Mouse (Mus musculus) embryonic fibroblast, embryonic 13.5 days (primary cell): ENCODE results near the gene Gnat2. TPM values are rescaled to one million over a fixed set of nuclear protein-coding genes. Genes with fewer than 3 reads are reported as not detected.

ENCODE experiments used
- H3K27ac ChIP-seq: 2 replicates; pipeline ENCODE4 v1.5.1; 2012; ENCODE audit warnings: low read length, control low read depth, inconsistent platforms; ENCODE audit not compliant: insufficient read depth
- H3K4me1 ChIP-seq: 2 replicates; pipeline ENCODE4 v1.6.1; 2011; ENCODE audit warnings: low read length; ENCODE audit not compliant: control insufficient read depth, insufficient read depth
- H3K4me3 ChIP-seq: 2 replicates; pipeline ENCODE4 v1.5.1; 2011; ENCODE audit warnings: mild to moderate bottlenecking, control low read depth, low read length; ENCODE audit not compliant: insufficient read depth
- CTCF ChIP-seq: IDR thresholded peaks from 2 replicates; pipeline ENCODE4 v1.5.1; 2011; ENCODE audit warnings: mild to moderate bottlenecking, control low read depth, low read length, moderate library complexity, borderline replicate concordance; ENCODE audit not compliant: insufficient read depth
- POLR2A ChIP-seq: IDR thresholded peaks from 2 replicates; pipeline ENCODE4 v1.6.1; 2011; ENCODE audit warnings: low read depth, mild to moderate bottlenecking, control low read depth, low read length, moderate library complexity
- polyA plus RNA-seq: library from polyadenylated mRNA; stranded (reverse); fragments of >200 nt; gene quantifications from 2 replicates; pipeline ENCODE4 v1.2.4, GENCODE M21; 2011; ENCODE audit warnings: low read depth; ENCODE audit not compliant: missing spikeins, insufficient read length

Gnat2 gene
- polyA plus RNA-seq, 1 experiment = 1.0 TPM

DNA sequence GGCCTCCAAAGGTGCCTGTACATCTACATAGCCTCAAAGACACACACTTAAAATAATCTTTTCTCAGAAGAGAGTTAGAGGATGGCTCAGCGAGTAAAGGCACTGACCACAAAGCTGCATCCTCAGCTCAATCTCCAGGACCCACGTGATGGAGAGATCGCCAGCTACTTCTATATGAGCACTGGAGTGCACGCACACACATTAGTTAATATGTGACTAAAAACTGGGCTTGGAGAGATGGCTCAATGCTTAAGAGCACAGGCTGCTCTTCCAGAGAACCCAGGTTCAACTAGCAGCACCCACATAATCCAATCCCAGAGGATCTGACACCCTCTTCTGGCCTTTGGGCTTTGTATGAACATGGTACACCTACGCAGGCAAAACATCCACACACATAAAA is 38.6 kb downstream of the Gnat2 start:
- H3K4me1 ChIP-seq = peaks cover 9% of the 10 kb centered on the region
- no peak overlapping the region for H3K27ac ChIP-seq
- no peak for TF ChIP-seq POLR2A
- TF ChIP-seq CTCF = no peak
- H3K4me3 ChIP-seq = no peak overlapping the region

DNA sequence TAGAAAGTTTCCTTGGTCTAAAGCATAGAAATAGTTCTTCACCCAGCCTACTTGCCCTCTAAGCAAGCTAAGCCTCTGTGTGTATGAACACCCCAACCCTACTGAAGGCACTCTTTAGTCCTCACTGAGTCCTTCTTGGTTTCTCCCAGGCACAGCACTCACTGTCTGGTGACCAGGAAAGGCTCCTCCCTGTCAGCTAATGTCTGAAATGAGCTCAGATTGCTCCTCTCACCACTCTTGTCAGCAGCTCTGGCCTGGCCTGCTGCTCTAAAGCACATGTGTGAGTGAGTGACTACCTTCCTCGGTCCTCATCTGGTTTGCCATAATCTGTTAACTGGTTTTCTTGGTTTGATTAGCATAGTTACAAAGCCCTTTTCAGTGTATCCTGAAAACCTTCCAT is 39.2 kb downstream of the Gnat2 start:
- Histone ChIP-seq H3K4me3 (no peak overlapping the region), H3K27ac (no peak overlapping the region), H3K4me1 (peaks cover 9% of the 10 kb centered on the region)
- TF ChIP-seq POLR2A (no peak), CTCF (no peak)

DNA sequence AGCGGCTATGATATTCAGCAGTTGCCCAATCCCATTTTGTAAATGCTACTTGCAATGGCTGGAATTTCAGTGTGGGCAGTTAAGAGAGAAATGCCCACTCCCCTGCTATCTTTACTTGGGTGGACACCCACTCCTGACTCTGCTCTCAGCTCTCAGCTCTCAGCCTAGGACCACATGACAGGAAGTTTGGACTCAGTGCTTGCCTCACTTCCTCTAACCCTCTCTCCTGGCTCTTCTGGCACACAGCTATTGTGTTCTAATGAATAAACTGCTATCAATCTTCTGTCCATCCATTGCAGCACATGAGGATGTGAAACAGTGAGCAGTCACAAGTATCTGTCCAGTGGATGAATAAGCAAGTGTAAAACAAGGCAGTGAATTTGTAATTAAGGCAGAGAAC is 39.9 kb downstream of the Gnat2 start:
- Histone ChIP-seq H3K4me1 (peaks cover 9% of the 10 kb centered on the region), H3K27ac (no peak overlapping the region), H3K4me3 (no peak overlapping the region)
- TF ChIP-seq POLR2A (no peak), CTCF (no peak)

DNA sequence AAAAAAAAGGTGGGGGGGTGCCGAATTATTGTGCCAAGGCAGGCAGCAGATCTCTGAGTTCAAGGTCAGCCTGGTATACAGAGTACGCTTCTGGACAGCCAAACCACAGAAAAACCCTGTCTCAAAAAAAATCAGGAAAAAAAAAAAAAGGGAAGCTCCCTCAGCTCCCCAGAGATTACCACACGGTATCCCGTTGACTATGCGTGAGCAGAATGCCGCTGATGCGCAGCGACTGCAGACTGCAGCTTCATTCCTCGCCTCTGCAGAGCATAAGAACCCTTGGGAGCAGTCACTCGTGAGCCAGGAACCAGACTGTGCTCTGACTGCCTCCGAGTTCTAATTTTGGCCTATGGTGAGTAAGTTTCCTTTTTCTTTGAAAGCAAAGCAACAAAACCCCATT is 42.1 kb downstream of the Gnat2 start:
- H3K4me3 ChIP-seq = no peak overlapping the region
- H3K27ac ChIP-seq = no peak overlapping the region
- peaks cover 2% of the 10 kb centered on the region; the same call in 1 of the 2 replicates for H3K4me1 ChIP-seq
- TF ChIP-seq CTCF (no peak), POLR2A (no peak)

DNA sequence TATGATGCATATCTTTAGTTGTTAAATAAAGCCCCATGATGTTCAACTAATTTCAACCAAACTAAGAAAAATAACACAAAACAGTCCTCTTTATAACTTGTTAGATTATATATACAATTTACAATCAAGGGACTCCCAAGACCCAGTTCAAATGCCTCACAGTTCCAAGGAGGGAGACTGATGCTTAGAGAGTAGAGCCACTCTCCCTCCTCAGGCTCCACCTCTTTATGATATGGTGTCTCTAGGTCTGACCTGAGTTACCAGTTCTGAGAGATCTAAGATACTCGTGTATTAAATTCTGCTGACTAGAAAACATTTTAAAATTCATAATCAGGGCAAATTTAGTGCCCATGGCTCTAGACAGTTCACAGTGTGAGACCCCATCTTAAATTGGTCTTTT is 46.5 kb downstream of the Gnat2 start:
- TF ChIP-seq POLR2A (no peak), CTCF (no peak)
- no peak overlapping the region for H3K4me3 ChIP-seq
- no peak overlapping the region for H3K27ac ChIP-seq
- peaks cover 2% of the 10 kb centered on the region; the same call in 1 of the 2 replicates for H3K4me1 ChIP-seq

DNA sequence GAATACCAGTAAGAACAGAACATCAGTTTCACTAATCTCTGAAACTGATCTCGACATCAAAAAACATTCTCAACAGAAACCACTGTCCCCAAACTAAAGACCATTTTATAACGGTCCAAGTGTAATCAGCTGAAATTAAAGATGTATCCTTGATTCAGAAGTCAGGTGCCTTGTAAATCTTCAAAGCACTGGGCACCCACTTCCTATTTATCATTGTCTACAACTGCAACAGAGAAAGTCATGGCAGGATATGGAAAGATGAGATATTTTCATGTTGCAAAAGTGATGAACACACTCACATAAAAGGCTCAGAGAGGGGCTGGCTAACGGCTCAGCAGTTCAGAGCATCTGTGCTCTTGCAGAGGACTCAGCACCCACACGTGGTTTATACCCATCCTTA is 48.2 kb downstream of the Gnat2 start:
- TF ChIP-seq CTCF (no peak), POLR2A (no peak)
- no peak overlapping the region for H3K27ac ChIP-seq
- peaks cover 2% of the 10 kb centered on the region; the same call in 1 of the 2 replicates for H3K4me1 ChIP-seq
- H3K4me3 ChIP-seq = no peak overlapping the region

DNA sequence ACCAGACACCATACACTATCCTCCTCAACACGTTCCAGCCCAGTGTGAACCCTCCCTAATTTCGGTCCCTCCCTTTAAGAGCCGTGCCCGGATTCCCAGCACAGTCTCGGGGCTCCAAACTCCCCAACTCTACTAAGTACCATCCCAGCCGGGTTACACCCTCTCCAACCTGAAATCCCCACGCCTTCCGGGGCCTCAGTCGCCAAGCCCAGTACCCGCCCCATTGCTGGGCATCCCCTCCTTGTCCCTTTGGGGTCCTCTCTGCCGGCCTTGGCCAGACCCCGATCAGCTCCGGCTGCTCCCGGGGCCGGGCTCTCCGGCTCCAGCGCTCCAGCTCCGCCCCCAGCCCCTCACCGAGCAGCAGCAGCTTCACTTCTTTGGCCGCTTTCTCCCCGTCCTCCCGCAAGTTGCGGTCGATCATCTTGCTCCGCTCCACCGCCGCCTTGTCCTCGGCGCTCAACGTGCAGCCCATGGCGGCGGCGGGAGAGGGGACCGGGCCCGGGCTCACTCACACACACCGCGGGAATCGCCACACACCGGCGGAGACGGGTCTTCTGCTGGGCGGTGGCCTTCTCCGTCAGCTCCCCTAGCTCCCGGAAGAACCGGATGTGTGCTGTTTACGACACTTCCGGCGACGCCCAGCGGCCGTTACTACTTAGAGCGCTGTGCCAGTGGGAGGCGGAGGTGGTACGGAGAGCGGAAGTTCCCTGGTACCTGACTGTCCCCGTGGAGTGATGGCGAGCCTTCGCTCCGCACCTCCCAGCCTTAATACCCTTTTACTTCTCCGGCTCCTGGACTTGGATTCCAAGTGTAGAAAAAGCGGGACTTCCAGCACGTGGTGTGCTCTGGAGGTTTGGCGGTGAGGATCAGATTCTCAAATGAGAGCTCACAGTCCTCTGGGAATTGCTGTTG is 53.2 kb downstream of the Gnat2 start, which contains the start of gene Gnai3:
Gene Gnai3, minus strand, starts transcription at position 613 of the 912 bp plus-strand sequence.
- peak; percentile 91 for TF ChIP-seq POLR2A
- no peak for TF ChIP-seq CTCF
- peak within 1 kb of the TSS; percentile 75 for H3K4me3 ChIP-seq
- peak within 1 kb of the TSS; percentile 69 for H3K27ac ChIP-seq
- H3K4me1 ChIP-seq = peaks cover 8% of the 10 kb centered on the region; the same call in 1 of the 2 replicates

DNA sequence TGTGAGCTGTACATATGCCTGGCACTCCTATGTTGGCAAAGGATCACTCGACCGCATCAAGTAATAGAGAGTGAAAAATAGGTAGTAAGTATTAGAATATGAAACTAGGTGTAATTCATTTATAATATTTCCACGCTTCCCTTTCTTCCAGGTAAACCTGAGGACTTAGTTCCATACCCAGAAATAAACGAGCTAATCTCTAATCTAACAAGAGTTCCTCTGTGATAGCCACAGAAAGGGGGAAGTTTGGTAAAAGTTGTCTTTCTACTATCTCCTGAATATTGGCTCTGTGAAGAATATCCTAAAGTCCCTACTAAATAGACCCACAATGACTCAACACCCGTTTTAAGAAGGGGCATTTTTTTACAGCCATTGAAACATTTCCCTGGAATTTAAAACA is 54.1 kb downstream of the Gnat2 start:
- 0 out of 2 replicates have a peak, but pooled peaks have one; percentile 9 for TF ChIP-seq POLR2A
- no peak for TF ChIP-seq CTCF
- Histone ChIP-seq H3K4me3 (peak overlapping the region; percentile 57), H3K27ac (peak overlapping the region; percentile 1), H3K4me1 (peaks cover 8% of the 10 kb centered on the region; the same call in 1 of the 2 replicates)

DNA sequence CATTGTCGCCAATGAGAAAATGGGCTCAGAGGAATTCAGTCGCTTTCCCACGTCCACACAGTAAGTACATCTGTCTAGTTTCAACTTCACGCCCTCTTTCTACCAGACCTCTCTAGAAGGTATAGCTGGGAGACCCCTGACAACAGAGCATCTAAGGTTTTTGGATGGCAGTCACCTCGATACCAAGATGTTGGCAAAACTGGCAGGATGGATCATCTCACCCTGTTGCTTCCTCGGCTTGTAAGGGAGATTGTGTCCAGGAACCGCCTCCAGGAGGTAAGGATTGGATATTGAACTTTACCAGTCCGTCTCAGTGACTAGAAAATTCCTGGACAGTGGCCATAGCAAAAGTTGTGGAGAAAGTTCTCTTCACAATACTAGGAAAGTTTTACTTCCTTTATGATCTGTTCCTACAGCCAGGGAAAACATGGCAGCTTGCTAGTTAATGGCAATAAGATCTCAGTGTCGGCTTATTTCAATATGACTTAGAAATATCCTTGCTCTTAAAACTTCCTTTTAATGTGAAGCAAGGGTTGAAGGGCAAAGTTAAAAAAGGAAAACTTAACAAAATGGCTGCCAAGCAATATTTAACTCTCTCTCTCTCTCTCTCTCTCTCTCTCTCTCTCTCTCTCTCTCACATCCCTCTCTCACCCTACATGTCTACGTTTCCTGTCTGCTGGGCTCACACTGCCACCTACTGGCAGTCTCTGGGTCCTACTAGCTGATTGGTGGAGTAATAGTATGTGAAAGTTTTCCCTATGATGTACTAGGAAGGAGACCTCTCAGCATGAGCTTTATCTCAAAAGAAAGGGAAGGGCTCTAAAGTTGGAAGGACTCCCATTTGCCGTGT is 55.0 kb downstream of the Gnat2 start:
- peaks cover 6% of the 10 kb centered on the region; the same call in 1 of the 2 replicates for H3K4me1 ChIP-seq
- TF ChIP-seq CTCF (peak; percentile 91), POLR2A (no peak)
- H3K27ac ChIP-seq = peak overlapping the region; percentile 64
- H3K4me3 ChIP-seq = no peak overlapping the region

Other genes starting within 250 kb of the Gnat2 start
- gene Eps8l3, start 215.6 kb upstream of the Gnat2 start, polyA plus RNA-seq = not detected in 2 replicates
- 68.6 and 75.4 TPM in 2 replicates for gene Gstm5, start 197.0 kb upstream of the Gnat2 start, polyA plus RNA-seq
- gene Gstm7, start 161.0 kb upstream of the Gnat2 start, polyA plus RNA-seq = 1.3 and 2.3 TPM in 2 replicates
- gene Gstm6, start 149.0 kb upstream of the Gnat2 start, polyA plus RNA-seq = 2.0 and 3.7 TPM in 2 replicates
- gene Gstm3, start 123.5 kb upstream of the Gnat2 start, polyA plus RNA-seq = not detected in 2 replicates
- gene Gstm2, start 106.3 kb upstream of the Gnat2 start, polyA plus RNA-seq = 59.6 and 62.2 TPM in 2 replicates
- 51.2 and 63.8 TPM in 2 replicates for gene Gstm1, start 74.8 kb upstream of the Gnat2 start, polyA plus RNA-seq
- gene Gstm4, start 47.9 kb upstream of the Gnat2 start, polyA plus RNA-seq = 11.1 and 11.5 TPM in 2 replicates
- gene Ampd2, start 6.1 kb upstream of the Gnat2 start, polyA plus RNA-seq = 48.3 and 50.0 TPM in 2 replicates
- 138 and 152 TPM in 2 replicates for gene Gnai3, start 53.4 kb downstream of the Gnat2 start, polyA plus RNA-seq
- gene Gpr61, start 62.1 kb downstream of the Gnat2 start, polyA plus RNA-seq = not detected in 2 replicates
- 3.1 and 5.5 TPM in 2 replicates for gene Amigo1, start 93.5 kb downstream of the Gnat2 start, polyA plus RNA-seq
- 2.7 and 3.5 TPM in 2 replicates for gene Cyb561d1, start 108.4 kb downstream of the Gnat2 start, polyA plus RNA-seq
- 4.1 and 6.2 TPM in 2 replicates for gene Atxn7l2, start 118.1 kb downstream of the Gnat2 start, polyA plus RNA-seq
- not detected in 2 replicates for gene Sypl2, start 133.9 kb downstream of the Gnat2 start, polyA plus RNA-seq
- 118 and 123 TPM in 2 replicates for gene Psma5, start 164.1 kb downstream of the Gnat2 start, polyA plus RNA-seq
- gene Sort1, start 191.3 kb downstream of the Gnat2 start, polyA plus RNA-seq = 14.0 and 19.2 TPM in 2 replicates